ENCODE assay signal across 14 mouse cellular contexts in the genomic region with DNA sequence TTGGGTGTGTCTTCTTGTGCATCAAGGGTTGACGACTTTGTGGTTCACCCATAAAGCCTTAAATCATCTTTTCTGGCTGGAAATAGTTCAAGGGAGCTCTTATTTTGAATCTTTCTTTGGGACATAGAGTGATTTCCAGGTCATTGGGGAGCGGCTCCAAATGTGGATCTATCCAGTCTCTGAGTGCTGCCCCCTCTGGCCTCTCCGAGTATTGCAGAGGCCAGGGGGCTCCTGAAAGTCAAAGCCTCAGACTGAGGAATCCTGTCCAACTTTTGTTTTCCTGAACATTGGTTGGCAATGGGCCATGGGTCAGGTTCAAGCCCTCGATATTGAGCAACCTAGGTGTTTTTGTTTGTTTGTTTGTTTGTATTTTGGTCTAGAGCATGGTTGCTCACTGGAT.
DNase-seq lines count a peak whose midpoint lies in the region; ATAC-seq and TF ChIP-seq lines count a peak whose summit lies in the region.
"Had no signal": no experiment of that assay in that cellular context is flagged by ENCODE, and none has a peak within 500 bp of the region (broad histone marks: within the 10 kb centered on the region; RNA-seq: fewer than 3 reads in every experiment).

No protein-coding gene starts in this region.

- ATAC-seq in hindbrain, postnatal 0 days, result no peak
- ATAC-seq in hindbrain, embryonic 12.5 days (ENCODE audit: low FRiP score), result no peak
- ATAC-seq: intestine, embryonic 15.5 days had no signal

- H3K9ac ChIP-seq in hindbrain, postnatal 0 days (replicated peaks; ENCODE audit: low read length), result no peak overlapping the region
- H3K9ac ChIP-seq in hindbrain, embryonic 12.5 days, result no peak overlapping the region
- H3K9ac ChIP-seq: intestine, embryonic 15.5 days had no signal

- H3K4me2 ChIP-seq in hindbrain, postnatal 0 days (ENCODE audit: low read depth, low read length), result no peak overlapping the region
- H3K4me2 ChIP-seq in hindbrain, embryonic 12.5 days (replicated peaks), result no peak overlapping the region
- H3K4me2 ChIP-seq: intestine, embryonic 15.5 days had no signal

- peaks cover 11% of the 10 kb centered on the region; the same call in 1 of the 2 replicates for H3K4me1 ChIP-seq in hindbrain, postnatal 0 days (ENCODE audit: insufficient read depth, low read length)
- no peaks in the 10 kb centered on the region for H3K4me1 ChIP-seq in hindbrain, embryonic 12.5 days
- peaks cover 3% of the 10 kb centered on the region; the same call in 1 of the 2 replicates for H3K4me1 ChIP-seq in cortical plate, adult 2 months (ENCODE audit: control insufficient read depth, insufficient read depth, low read length)
- H3K4me1 ChIP-seq: intestine, embryonic 15.5 days had no signal

- H3K27me3 ChIP-seq in hindbrain, postnatal 0 days (ENCODE audit: insufficient read depth, low read length), result no peaks in the 10 kb centered on the region
- H3K27me3 ChIP-seq in hindbrain, embryonic 12.5 days, result no peaks in the 10 kb centered on the region
- H3K27me3 ChIP-seq: intestine, embryonic 15.5 days had no signal

- no peak overlapping the region for H3K4me3 ChIP-seq in hindbrain, postnatal 0 days (ENCODE audit: low read length)
- H3K4me3 ChIP-seq in hindbrain, embryonic 12.5 days, result no peak overlapping the region
- H3K4me3 ChIP-seq in cortical plate, adult 2 months (ENCODE audit: insufficient read depth, low read length), result no peak overlapping the region
- H3K4me3 ChIP-seq: erythroblast, embryonic 14.5 days; intestine, embryonic 15.5 days had no signal

- no peak for TF ChIP-seq POLR2A in cortical plate, adult 2 months (IDR thresholded peaks at IDR 0.05; ENCODE audit: extremely low read depth, insufficient read depth, low read length)

- TF ChIP-seq CTCF in hindbrain, postnatal 0 days (IDR thresholded peaks at IDR 0.05; ENCODE audit: low read depth), result peak; percentile 46
- 0 out of 2 replicates have a peak, but pooled peaks have one; percentile 10 for TF ChIP-seq CTCF in cortical plate, adult 2 months (IDR thresholded peaks at IDR 0.05; ENCODE audit: extremely low read depth, insufficient read depth, low read length)

- 66% methylated on average over 4 of the region's 4 CpGs for WGBS in hindbrain, postnatal 0 days
- 76% methylated on average over 4 of the region's 4 CpGs for WGBS in hindbrain, embryonic 12.5 days

- no peak for DNase-seq in hindbrain, postnatal 0 days (ENCODE audit: low spot score)
- DNase-seq in right cerebral cortex, postnatal 4 days, result peak; percentile 40
- DNase-seq in right cerebral cortex, postnatal 10 days (ENCODE audit: low spot score in 2 of 2), result no peak
- peak; percentile 22 for DNase-seq in testis, postnatal 14 days (ENCODE audit: low spot score)
- DNase-seq in spleen, adult 12 weeks (ENCODE audit: low spot score), result no peak
- no peak for DNase-seq in heart, adult 9 months (ENCODE audit: low spot score in 2 of 2)
- DNase-seq: cerebellum, adult 9-11 months; gastrocnemius, postnatal 14 days; lung, postnatal 10 days; thymus, postnatal 36 days had no signal

- no peak overlapping the region for H3K27ac ChIP-seq in hindbrain, postnatal 0 days
- H3K27ac ChIP-seq in hindbrain, embryonic 12.5 days, result no peak overlapping the region
- H3K27ac ChIP-seq in cortical plate, adult 2 months (ENCODE audit: insufficient read depth, low read length), result no peak overlapping the region
- H3K27ac ChIP-seq: intestine, embryonic 15.5 days had no signal

- no peaks in the 10 kb centered on the region for H3K9me3 ChIP-seq in hindbrain, postnatal 0 days (ENCODE audit: low read length)
- no peaks in the 10 kb centered on the region for H3K9me3 ChIP-seq in hindbrain, embryonic 12.5 days (replicated peaks)
- H3K9me3 ChIP-seq: intestine, embryonic 15.5 days had no signal

- H3K36me3 ChIP-seq in hindbrain, postnatal 0 days (ENCODE audit: insufficient read depth, low read length), result no peaks in the 10 kb centered on the region
- H3K36me3 ChIP-seq in hindbrain, embryonic 12.5 days, result no peaks in the 10 kb centered on the region
- H3K36me3 ChIP-seq: intestine, embryonic 15.5 days had no signal

Comparison
In these comparisons a context has a peak if more than half of its experiments do, and no peak if none do; other contexts are left out.
1. DNase-seq: peak in right cerebral cortex, postnatal 4 days (single experiment) and testis, postnatal 14 days (single experiment); none in hindbrain, postnatal 0 days (single experiment), right cerebral cortex, postnatal 10 days (0 of 2), spleen, adult 12 weeks (single experiment) and heart, adult 9 months (0 of 2).